Mouse (Mus musculus): Measurements from ENCODE around the gene Angptl1. TPM values are rescaled to one million over a fixed set of nuclear protein-coding genes. Genes with fewer than 3 reads are reported as not detected.

The Angptl1 gene
- total and polyA plus RNA-seq, 3 experiments, result 0.08 to 0.23 TPM; not detected in 1

GRCm38 (mm10) chr1:156863726-156864125 lies 25.4 kb downstream of the Angptl1 start:
- in situ Hi-C loops (cut with MboI; ENCODE audit: low pct_ligation_motif_present, low pct_unique_long_range_greater_than_20kb, low sequenced_read_pairs), result no loop called here
- dilution Hi-C loops (cut with MboI; ENCODE audit: extremely low pct_ligation_motif_present, extremely low pct_unique_long_range_greater_than_20kb, low sequenced_read_pairs), result no loop called here
- Histone ChIP-seq H3K4me1 (ENCODE audit: control insufficient read depth in 1 of 2, insufficient read depth in 2 of 2) (peaks cover 11 to 54% of the 10 kb centered on the region in 2 experiments), H3K27ac (ENCODE audit: insufficient read depth, low read depth) (no peak overlapping the region), H3K36me3 (replicated peaks in 1 of 2; ENCODE audit: control insufficient read depth in 1 of 2, insufficient read depth in 1 of 2, low read length in 1 of 2) (peaks cover 33 to 63% of the 10 kb centered on the region in 2 experiments), H3K4me3 (replicated peaks in 1 of 3; ENCODE audit: low read depth in 2 of 3, low read length in 2 of 3, poor library complexity in 1 of 3) (no peak overlapping the region), H3K27me3 (replicated peaks) (no peaks in the 10 kb centered on the region), H3K4me2 (ENCODE audit: insufficient read depth, low read depth, poor library complexity, severe bottlenecking) (no peak overlapping the region), H3K79me2 (replicated peaks; ENCODE audit: control insufficient read depth, extremely low read depth, insufficient read depth, poor library complexity, severe bottlenecking) (peaks cover 45% of the 10 kb centered on the region), H3K9me3 (replicated peaks; ENCODE audit: low read length) (no peaks in the 10 kb centered on the region), H3K9ac (ENCODE audit: insufficient read depth, low read depth) (no peak overlapping the region)
- TF ChIP-seq TCF12 (IDR thresholded peaks at IDR 0.05; ENCODE audit: low read depth, low read length) (no peak), MAFK (IDR thresholded peaks at IDR 0.05; ENCODE audit: insufficient replicate concordance, low read length) (no peak), RCOR1 (conservative IDR thresholded peaks at IDR 0.05; ENCODE audit: low read depth, low read length) (no peak), CHD1 (IDR thresholded peaks at IDR 0.05; ENCODE audit: low read depth, low read length) (no peak)
- no peak for DNase-seq (ENCODE audit: extremely low read depth)

GRCm38 (mm10) chr1:156864240-156864639 lies 25.9 kb downstream of the Angptl1 start:
- DNase-seq (ENCODE audit: extremely low read depth), result no peak
- H3K36me3 ChIP-seq (replicated peaks in 1 of 2; ENCODE audit: control insufficient read depth in 1 of 2, insufficient read depth in 1 of 2, low read length in 1 of 2), result peaks cover 32 to 65% of the 10 kb centered on the region in 2 experiments
- H3K9ac ChIP-seq (ENCODE audit: insufficient read depth, low read depth), result no peak overlapping the region
- in situ Hi-C loops (cut with MboI; ENCODE audit: low pct_ligation_motif_present, low pct_unique_long_range_greater_than_20kb, low sequenced_read_pairs) (no loop called here), dilution Hi-C loops (cut with MboI; ENCODE audit: extremely low pct_ligation_motif_present, extremely low pct_unique_long_range_greater_than_20kb, low sequenced_read_pairs) (no loop called here)
- peaks cover 45% of the 10 kb centered on the region for H3K79me2 ChIP-seq (replicated peaks; ENCODE audit: control insufficient read depth, extremely low read depth, insufficient read depth, poor library complexity, severe bottlenecking)
- H3K4me1 ChIP-seq (ENCODE audit: control insufficient read depth in 1 of 2, insufficient read depth in 2 of 2), result peaks cover 11 to 52% of the 10 kb centered on the region in 2 experiments
- no peak overlapping the region for H3K4me2 ChIP-seq (ENCODE audit: insufficient read depth, low read depth, poor library complexity, severe bottlenecking)
- H3K27me3 ChIP-seq (replicated peaks), result no peaks in the 10 kb centered on the region
- no peaks in the 10 kb centered on the region for H3K9me3 ChIP-seq (replicated peaks; ENCODE audit: low read length)
- H3K27ac ChIP-seq (ENCODE audit: insufficient read depth, low read depth), result peak overlapping the region; percentile 41; the same call in 1 of the 2 replicates
- no peak overlapping the region for H3K4me3 ChIP-seq (replicated peaks in 1 of 3; ENCODE audit: low read depth in 2 of 3, low read length in 2 of 3, poor library complexity in 1 of 3)
- TF ChIP-seq MEF2A (IDR thresholded peaks at IDR 0.05; ENCODE audit: borderline replicate concordance, low read depth, low read length) (no peak), CTCF (conservative IDR thresholded peaks at IDR 0.05 in 1 of 2, IDR thresholded peaks at IDR 0.05 in 1 of 2; ENCODE audit: low read depth in 2 of 2, low read length in 2 of 2) (no peak), ELF1 (IDR thresholded peaks at IDR 0.05; ENCODE audit: low read depth, low read length) (no peak), TBP (conservative IDR thresholded peaks at IDR 0.05; ENCODE audit: low read depth, low read length) (no peak), KAT2A (IDR thresholded peaks at IDR 0.05; ENCODE audit: insufficient replicate concordance, low read length) (no peak), CHD2 (IDR thresholded peaks at IDR 0.05; ENCODE audit: low read length) (no peak), JUND (conservative IDR thresholded peaks at IDR 0.05; ENCODE audit: low read depth, low read length) (no peak), USF1 (IDR thresholded peaks at IDR 0.05; ENCODE audit: low read depth, low read length) (no peak), POLR2AphosphoS2 (IDR thresholded peaks at IDR 0.05; ENCODE audit: low read depth, low read length) (no peak), ZMIZ1 (IDR thresholded peaks at IDR 0.05; ENCODE audit: low read depth, low read length) (no peak), MAZ (IDR thresholded peaks at IDR 0.05; ENCODE audit: low read depth, low read length) (no peak), MAFK (IDR thresholded peaks at IDR 0.05; ENCODE audit: insufficient replicate concordance, low read length) (no peak), MAX (IDR thresholded peaks at IDR 0.05; ENCODE audit: low read length) (no peak), CHD1 (IDR thresholded peaks at IDR 0.05; ENCODE audit: low read depth, low read length) (no peak), PAX5 (IDR thresholded peaks at IDR 0.05; ENCODE audit: low read length) (no peak), RAD21 (IDR thresholded peaks at IDR 0.05; ENCODE audit: low read depth, low read length) (no peak), NELFE (IDR thresholded peaks at IDR 0.05; ENCODE audit: low read depth, low read length) (no peak)

Data from CH12.LX (cell line).